Mouse (Mus musculus) spleen, postnatal 36 days (tissue): ENCODE measurements around the gene Zscan29.
"Not testable (repeated sequence)": the region's sequence is repeated elsewhere in the genome, so short reads cannot be mapped to it uniquely, and the experiment has no call there.

ENCODE experiments used
- DNase-seq, 2 experiments: peaks; one replicate each; pipeline ENCODE4 v3.0.0; 2022; ENCODE audit warnings: low spot score in 2 of 2, mixed read lengths in 1 of 2

The Zscan29 gene

GRCm38 (mm10) chr2:121137371-121137770, 33.6 kb downstream of the Zscan29 start:
- no peak for DNase-seq

- DNase-seq, result no peak
Measured at GRCm38 (mm10) chr2:121132822-121133221, 38.1 kb downstream of the Zscan29 start.

- DNase-seq, result no peak
Measured at GRCm38 (mm10) chr2:121128865-121129620, 41.9 kb downstream of the Zscan29 start.

GRCm38 (mm10) chr2:121127536-121127935, 43.4 kb downstream of the Zscan29 start:
- no peak for DNase-seq

- not testable (repeated sequence) for DNase-seq
Measured at GRCm38 (mm10) chr2:121126302-121126701, 44.6 kb downstream of the Zscan29 start.

- no peak for DNase-seq
Measured at GRCm38 (mm10) chr2:121119260-121119659, 51.7 kb downstream of the Zscan29 start.

GRCm38 (mm10) chr2:121115418-121115817, 55.5 kb downstream of the Zscan29 start:
- DNase-seq, result no peak

- DNase-seq, result no peak
Measured at GRCm38 (mm10) chr2:121109695-121110094, 61.2 kb downstream of the Zscan29 start, which contains the start of gene Tgm7. Gene Tgm7 (minus strand): TSS chr2:121109795.
